Mouse (Mus musculus) urinary bladder, postnatal 25 days (tissue): ENCODE results near the gene Aph1b.

Source experiments
- DNase-seq: peaks from one replicate; pipeline ENCODE4 v3.0.0; 2022; ENCODE audit warnings: low spot score

Gene Aph1b

DNA sequence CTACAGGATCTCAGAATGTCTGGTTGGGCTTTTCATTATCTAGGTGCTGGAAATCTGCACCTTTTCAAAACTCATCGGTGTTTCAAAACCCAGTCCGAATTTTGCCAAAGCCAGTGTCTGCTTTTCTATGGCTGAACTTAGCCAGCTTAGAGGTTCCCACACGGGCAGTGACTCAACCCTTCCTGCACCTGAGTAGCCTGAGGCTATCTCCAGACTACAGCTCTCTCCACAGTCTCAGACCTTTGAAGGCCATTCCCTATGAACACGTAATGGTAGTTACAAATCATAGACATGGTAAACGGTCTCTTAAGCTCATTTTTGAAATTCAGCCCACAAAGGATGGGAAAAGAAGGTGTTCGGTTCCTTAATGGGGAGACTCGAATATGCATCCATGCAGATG is 55.8 kb downstream of the Aph1b start:
- no peak for DNase-seq

DNA sequence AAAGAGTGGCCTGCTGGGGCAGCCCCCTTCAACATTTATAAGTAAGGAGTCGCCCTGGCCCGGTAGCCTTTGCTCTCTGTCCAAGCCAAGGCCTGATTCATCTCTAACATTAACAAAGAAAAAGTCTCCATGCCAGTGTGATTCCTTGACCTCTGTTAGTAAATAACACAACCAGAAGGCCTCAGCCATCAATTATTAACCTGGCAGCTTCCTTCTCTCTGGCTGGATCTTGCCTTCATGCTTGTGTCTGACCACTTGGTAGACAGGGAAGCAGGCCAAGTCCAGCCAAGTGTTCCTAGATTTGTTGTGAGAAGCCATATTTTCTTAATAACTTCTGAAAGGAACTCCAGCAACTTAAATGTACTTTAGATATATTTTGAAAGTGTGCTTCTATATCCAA is 58.7 kb downstream of the Aph1b start:
- no peak for DNase-seq

DNA sequence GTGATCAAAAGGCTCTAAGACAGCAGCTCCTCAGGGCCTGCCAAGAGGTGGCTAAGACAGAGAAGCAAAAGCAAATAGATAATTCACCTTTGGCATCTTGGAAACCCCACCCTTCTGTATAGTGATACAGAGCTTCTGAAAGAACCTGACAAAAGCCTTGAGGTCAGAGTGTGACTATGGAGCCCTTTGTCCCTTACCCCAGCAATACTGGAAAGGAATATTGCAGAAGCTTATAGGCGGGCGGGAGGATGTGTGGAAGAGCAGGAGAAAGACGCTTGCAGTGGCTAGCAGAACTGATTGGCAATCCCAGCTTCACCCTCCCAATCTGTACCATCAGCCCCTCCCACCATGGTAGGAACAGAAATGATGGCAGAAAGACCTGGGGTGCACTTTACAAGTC is 59.3 kb downstream of the Aph1b start:
- no peak for DNase-seq

DNA sequence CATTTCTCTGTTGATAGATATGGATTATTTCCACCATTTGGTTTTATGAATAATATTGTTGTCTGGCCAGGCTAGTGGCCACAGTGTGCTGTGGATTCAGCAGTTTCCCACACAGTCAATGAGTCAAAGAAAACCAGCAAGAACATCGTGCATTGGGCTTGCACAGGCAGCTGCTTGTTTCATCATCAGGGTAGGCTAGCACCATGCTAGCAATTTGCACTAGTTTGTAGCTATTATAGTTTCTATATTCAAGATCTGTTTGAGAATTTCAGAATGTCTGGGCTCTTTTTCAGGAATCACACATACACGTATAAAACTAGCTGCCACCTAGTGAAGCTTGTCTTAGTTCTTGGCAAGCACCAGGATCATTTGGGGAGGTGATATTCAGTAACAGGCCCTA is 60.2 kb downstream of the Aph1b start:
- no peak for DNase-seq

DNA sequence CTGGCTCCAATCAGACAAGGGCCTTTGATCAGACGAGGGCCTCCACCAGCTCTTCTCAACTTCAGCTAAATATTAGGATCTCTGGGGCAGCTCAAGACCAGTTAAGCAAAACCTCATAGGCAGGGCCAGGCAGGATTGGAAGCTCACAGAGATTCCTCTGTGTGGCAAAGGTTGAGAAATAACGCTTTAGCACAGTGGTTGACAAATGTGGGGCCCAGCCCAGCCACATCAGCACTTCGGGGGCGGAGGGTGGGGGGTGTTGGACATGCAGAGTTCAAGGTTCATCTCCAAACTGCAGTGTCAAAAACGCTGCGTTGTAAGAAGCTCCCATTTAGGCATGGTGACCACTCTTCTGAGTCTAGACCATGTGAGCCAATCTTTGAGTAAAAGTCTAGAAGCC is 60.7 kb downstream of the Aph1b start:
- DNase-seq: no peak

DNA sequence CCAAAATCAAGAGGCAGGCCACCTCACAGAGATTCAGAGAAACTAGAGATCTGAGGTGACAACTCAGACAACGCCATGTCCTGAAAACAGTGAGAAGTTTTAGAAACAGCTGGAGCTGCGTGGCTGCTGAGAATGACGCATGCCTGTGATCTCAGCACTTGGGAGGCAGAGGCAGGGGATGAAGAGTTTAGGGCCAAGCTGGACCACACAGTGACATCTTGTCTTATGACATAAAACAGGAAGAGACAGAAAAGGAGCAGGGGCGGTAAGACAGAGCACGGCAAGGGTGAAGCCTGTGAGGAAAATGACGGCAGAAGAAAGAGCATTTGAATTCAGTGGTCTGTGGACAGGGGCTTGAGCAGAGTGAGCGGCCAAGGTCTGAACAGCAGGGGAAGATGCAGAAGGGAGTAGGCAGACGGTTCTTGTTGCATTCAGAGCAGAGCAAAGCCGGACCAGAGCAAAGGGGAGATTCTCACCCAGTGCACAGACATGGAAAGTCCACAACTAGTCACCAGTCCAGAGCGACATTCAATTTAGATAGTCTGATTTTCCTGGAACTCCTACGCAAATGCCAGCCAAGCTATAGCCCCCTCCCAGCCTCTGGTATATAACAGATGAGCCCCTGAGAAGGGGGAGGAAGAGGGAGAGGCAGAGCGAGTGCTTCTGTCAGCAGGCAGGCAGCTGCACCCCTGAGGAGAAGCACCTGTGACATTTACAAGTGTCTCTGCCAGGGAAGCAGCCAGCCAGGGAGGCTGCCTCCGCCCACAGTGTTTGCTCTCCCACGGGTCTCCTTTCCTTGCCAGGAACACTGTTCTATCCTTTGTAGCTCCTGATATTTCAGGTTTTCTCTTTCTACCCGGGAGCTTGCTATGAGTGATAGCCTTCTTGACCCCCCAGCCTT is 62.2 kb downstream of the Aph1b start:
- no peak for DNase-seq

DNA sequence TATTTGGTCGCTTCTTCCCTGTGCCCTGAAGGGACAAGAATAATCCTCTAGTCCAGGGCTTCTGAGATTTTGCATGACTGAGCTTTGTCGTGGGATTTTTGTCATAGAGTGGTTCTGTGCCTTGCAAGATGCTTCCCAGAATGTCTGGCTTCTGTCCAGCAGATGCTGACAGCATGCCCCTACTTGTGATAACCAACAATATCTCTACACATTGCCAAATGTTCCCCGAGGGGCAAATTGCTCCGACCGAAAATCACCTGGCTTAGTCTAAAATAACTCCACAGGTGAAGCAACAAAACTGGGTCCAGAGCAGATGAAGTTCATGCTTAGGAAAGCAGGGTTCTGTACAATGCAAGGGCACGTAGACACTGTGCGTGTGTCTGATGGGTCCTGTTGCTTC is 64.0 kb downstream of the Aph1b start:
- DNase-seq: no peak

DNA sequence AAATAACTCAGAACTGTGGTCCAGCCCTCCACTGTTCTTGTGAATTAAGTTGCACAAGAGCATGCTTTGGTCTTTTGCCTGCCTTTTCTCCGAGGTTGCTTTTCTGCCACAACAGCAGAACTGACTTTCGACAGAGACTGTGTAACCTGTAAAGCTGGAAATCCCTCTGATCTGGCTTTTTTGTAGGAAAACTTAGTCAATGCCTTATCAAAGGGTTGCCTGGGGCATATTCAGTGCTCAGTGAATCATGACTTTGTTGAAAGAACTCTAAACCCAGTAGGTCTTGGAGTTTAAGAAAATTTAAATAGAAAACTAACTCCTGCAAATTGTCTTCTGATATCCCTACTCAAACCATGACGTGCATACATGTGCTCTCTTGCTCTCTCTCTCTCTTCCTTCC is 64.7 kb downstream of the Aph1b start:
- DNase-seq: no peak

DNA sequence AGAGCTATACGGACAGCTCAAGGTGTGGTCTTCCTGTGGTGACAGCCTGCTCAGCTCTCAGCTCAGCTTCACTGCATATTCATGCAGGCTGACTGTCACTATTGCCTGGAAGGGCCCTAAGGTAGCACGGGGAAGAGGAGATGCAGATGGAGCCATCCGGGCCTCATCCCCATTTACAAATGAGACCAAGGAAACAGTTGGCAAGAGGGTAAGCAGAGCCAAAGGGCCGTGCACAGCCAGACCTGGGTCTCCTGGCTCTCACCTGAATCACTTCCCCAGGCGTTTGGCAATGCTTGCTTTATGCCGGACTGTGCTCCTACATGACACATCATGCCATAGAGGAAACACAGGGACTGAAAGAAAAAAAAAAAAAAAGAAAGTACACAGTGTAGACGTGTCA is 68.0 kb downstream of the Aph1b start:
- DNase-seq: no peak

DNA sequence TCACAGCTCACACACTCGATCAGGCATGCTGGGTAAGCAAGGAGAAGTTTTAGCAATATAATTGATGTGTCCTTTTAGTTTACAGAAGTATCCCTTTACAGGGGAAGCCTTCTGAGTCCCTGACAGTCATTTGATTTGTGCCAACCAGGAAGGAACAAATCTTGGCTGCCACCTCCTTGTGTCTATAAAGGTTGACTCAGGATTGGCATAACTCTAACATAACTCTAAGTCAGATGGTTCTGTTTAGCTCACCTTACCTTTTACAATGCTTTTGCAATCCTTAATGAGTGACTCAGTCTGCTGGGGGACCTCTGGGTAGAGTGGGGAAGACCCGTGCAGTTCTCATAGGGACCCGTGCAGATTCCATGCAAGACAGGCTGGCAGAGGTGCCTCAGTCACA is 69.7 kb downstream of the Aph1b start:
- no peak for DNase-seq
